Mouse (Mus musculus) midbrain, embryonic 12.5 days (tissue): ENCODE measurements around the gene Gm20388. TPM values are rescaled to one million over a fixed set of nuclear protein-coding genes. Genes with fewer than 3 reads are reported as not detected.
A peak's percentile ranks its signal among the peaks of the same experiment; 100 is the strongest.

Experiments used
- ATAC-seq: fragments of 200-750 bp; cut with Nextera tagmentation; 2 replicates; pipeline ENCODE4 v1.8.0; 2017; ENCODE audit warnings: low read depth, moderate TSS enrichment, moderate library complexity; ENCODE audit not compliant: low FRiP score
- H3K27ac ChIP-seq: fragments of 300-500 bp; sonication (generic); replicated peaks from 2 replicates; pipeline ENCODE4 v1.5.1; 2016; ENCODE audit warnings: mild to moderate bottlenecking
- H3K27me3 ChIP-seq: fragments of 300-500 bp; sonication (generic); 2 replicates; pipeline ENCODE4 v1.6.1; 2016; ENCODE audit warnings: mild to moderate bottlenecking
- H3K36me3 ChIP-seq: fragments of 300-500 bp; sonication (generic); 2 replicates; pipeline ENCODE4 v1.6.1; 2016
- H3K4me1 ChIP-seq: fragments of 300-500 bp; sonication (generic); 2 replicates; pipeline ENCODE4 v1.6.1; 2016
- H3K4me2 ChIP-seq: fragments of 300-500 bp; sonication (generic); replicated peaks from 2 replicates; pipeline ENCODE4 v1.6.1; 2016; ENCODE audit warnings: mild to moderate bottlenecking, moderate library complexity
- H3K4me3 ChIP-seq: fragments of 300-500 bp; sonication (generic); 2 replicates; pipeline ENCODE4 v1.5.1; 2016; ENCODE audit warnings: mild to moderate bottlenecking
- H3K9ac ChIP-seq: fragments of 300-500 bp; sonication (generic); replicated peaks from 2 replicates; pipeline ENCODE4 v1.6.1; 2016; ENCODE audit warnings: mild to moderate bottlenecking, moderate library complexity
- H3K9me3 ChIP-seq: fragments of 300-500 bp; sonication (generic); 2 replicates; pipeline ENCODE4 v1.6.1; 2016; ENCODE audit warnings: mild to moderate bottlenecking
- WGBS: fragments of 180-500 bp; shearing (Covaris S2); methylation state at CpG from one replicate; pipeline ENCODE4 v1.1.7; 2016; 5-methylcytosine and 5-hydroxymethylcytosine counted together
- polyA plus RNA-seq: library from polyadenylated mRNA; unstranded; fragments of >200 nt; fragmentation: Nextera tagmentation; extraction: Ambion mirVana; gene quantifications from 2 replicates; pipeline ENCODE4 v1.2.1, GENCODE M21; 2016

Gm20388 gene
- polyA plus RNA-seq, 1 experiment from 2014 or later = not detected

DNA sequence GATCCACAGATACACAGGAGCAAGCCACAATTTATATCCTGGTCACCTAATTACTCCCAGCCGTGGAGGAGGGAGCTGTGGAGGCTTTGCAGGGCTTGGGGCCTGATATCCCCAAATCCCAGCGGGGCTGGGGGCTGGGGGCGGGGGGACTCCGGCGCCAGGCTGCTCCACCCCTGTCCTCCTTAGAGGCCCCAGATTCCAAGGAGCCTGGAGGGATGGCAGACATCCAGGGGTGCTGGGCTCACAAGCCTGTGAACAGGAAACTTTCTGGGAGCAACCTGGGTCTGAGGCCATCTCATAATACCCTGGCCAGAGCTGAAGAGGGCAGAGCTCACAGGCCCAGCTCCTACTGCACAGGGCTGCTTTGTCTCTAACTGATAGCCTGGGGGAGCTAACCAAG is 371.8 kb downstream of the Gm20388 start:
- Histone ChIP-seq H3K4me2 (no peak overlapping the region), H3K4me1 (peaks cover 68% of the 10 kb centered on the region), H3K4me3 (no peak overlapping the region), H3K27me3 (peaks cover 51% of the 10 kb centered on the region), H3K9ac (peak overlapping the region; percentile 28; the same call in 1 of the 2 replicates), H3K27ac (peak overlapping the region; percentile 35), H3K9me3 (no peaks in the 10 kb centered on the region), H3K36me3 (no peaks in the 10 kb centered on the region)
- WGBS = 47% methylated on average over 5 of the region's 5 CpGs
- ATAC-seq = no peak

DNA sequence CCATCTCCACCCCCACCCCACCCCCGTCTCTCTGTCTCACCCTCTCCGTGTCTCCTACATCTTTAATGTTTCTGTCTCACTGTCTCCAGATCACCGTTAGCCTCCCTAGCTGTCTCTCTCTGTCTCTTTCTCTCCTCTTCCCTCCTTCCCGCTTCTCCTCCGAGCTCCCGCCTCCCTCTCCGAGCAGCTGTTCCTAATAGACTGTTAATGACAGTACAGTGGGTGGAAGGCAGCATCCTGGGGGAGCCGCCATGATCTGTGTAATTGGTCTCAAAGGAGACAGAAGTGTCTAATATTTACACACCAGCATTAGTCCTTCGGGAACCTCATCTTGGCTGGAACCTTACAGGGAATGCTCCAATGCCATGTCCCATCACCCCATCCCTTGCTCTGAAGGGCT is 373.6 kb downstream of the Gm20388 start:
- H3K4me1 ChIP-seq = peaks cover 76% of the 10 kb centered on the region
- H3K4me2 ChIP-seq = no peak overlapping the region
- H3K9me3 ChIP-seq = no peaks in the 10 kb centered on the region
- H3K9ac ChIP-seq = peak overlapping the region; percentile 20; the same call in 1 of the 2 replicates
- no peak for ATAC-seq
- 38% methylated on average over 9 of the region's 9 CpGs for WGBS
- no peak overlapping the region for H3K4me3 ChIP-seq
- no peaks in the 10 kb centered on the region for H3K36me3 ChIP-seq
- H3K27me3 ChIP-seq = peaks cover 34% of the 10 kb centered on the region
- H3K27ac ChIP-seq = peak overlapping the region; percentile 35

DNA sequence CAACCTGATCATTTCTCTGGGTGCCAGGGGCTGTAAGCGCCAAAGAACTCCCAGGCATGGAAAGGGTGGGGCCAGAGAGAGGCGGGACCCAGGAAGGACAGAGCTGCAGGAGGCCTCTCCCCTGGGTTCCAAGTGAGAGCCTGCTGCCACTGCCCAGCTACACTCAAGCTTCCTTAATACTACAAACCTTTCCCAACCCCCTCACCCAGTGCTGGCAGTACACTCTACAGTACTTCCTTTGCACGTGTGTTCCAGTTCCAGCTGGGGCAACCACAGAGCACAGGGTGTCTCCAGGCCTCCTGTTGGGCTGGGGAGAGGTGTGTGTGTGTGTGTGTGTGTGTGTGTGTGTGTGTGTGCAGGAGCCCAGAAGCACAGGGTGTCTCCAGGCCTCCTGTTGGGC is 374.4 kb downstream of the Gm20388 start:
- Histone ChIP-seq H3K4me1 (peaks cover 84% of the 10 kb centered on the region), H3K4me2 (no peak overlapping the region), H3K4me3 (no peak overlapping the region), H3K27me3 (peaks cover 39% of the 10 kb centered on the region), H3K9ac (peak overlapping the region; percentile 20; the same call in 1 of the 2 replicates), H3K36me3 (no peaks in the 10 kb centered on the region), H3K9me3 (no peaks in the 10 kb centered on the region), H3K27ac (peak overlapping the region; percentile 35)
- 53% methylated on average over 3 of the region's 3 CpGs for WGBS
- no peak for ATAC-seq

DNA sequence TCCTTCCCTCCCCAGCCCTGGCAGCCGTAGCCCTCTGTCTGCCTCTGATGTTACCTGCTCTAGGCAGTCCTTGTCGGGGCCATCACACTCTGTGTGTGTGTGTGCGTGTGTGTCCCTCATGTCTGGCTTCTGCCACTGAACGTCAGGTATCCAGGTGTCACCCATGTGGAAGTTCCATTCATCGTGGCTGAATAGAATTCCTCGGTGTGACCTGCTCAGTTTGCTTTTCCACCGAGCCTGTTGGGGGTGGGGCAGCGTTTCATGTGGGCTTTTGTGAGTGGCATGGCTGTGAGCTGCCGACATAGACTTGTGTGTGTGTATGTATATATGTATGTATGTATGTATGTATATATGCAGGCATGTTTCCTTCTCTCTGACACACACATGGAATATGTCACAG is 375.2 kb downstream of the Gm20388 start:
- H3K4me3 ChIP-seq = no peak overlapping the region
- no peak overlapping the region for H3K4me2 ChIP-seq
- H3K9ac ChIP-seq = peak overlapping the region; percentile 44; the same call in 1 of the 2 replicates
- H3K27ac ChIP-seq = 0 out of 2 replicates have a peak overlapping the region, but pooled peaks have one; percentile 39
- 80% methylated on average over 9 of the region's 9 CpGs for WGBS
- no peaks in the 10 kb centered on the region for H3K9me3 ChIP-seq
- no peak for ATAC-seq
- peaks cover 38% of the 10 kb centered on the region for H3K27me3 ChIP-seq
- peaks cover 84% of the 10 kb centered on the region for H3K4me1 ChIP-seq
- no peaks in the 10 kb centered on the region for H3K36me3 ChIP-seq

DNA sequence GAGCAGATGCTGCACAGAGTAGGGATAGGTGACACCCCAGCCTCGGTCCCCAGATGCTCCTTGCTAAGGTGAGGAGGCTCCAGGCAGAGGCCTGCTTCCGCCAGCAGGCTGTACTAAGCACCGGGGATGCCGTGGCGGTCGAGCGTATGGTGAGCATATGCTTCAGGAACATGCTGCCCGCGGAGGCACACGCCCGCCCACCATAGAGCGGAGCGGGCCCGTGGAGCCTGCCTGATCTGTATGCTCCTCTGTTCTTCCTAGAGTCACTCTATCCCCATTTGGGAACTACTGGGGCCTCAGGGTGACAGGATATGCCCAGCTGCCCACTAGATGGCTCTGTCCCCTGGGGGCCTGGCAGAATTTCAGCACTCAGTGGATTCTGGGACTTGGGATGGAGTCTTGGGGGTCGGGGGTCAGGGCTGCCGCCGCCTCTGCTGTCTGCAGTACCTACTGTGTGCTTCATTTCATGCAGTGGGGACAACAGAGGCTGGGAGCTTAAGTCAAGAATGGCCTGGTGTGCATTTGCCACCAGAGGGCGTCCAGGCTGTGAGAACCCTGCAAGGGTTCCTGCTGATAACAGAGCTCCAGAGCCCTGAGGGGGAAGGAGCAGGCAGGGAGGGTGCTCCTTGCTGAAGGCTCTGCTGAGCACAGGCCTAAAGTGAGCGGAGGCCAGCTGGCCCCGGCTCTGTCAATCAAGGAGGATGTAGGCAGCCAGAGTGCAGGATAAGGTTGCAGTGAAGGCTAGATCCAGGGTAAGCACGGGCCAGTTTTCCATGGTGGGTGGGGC is 377.7 kb downstream of the Gm20388 start:
- peak; percentile 35; the same call in 1 of the 2 replicates for ATAC-seq
- H3K4me1 ChIP-seq = peaks cover 88% of the 10 kb centered on the region
- 44% methylated on average over 21 of the region's 21 CpGs for WGBS

DNA sequence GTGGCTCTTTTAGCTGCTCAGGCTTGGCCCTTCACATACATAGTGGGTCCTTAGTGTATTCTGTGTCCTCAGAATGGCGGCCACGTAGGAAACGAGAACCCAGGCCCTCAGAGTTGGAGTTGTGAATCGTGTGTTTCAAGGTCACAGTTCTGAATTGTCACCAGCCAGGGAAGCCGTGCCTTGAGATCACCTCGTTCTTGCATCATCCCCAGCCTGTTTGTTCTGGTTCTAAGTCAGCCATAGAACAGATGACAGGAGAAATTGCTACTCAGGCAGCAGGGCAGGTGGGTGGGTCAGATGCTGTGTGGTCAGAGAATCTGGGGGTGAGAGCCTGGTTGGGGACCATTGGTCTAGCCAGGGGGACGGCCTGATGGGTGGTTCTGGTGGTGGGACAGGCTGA is 378.6 kb downstream of the Gm20388 start:
- peaks cover 88% of the 10 kb centered on the region for H3K4me1 ChIP-seq
- H3K4me2 ChIP-seq = no peak overlapping the region
- H3K9ac ChIP-seq = no peak overlapping the region; the same call in 1 of the 2 replicates
- no peak overlapping the region for H3K4me3 ChIP-seq
- no peaks in the 10 kb centered on the region for H3K36me3 ChIP-seq
- no peak for ATAC-seq
- 84% methylated on average over 7 of the region's 7 CpGs for WGBS
- H3K27ac ChIP-seq = peak overlapping the region; percentile 63
- H3K9me3 ChIP-seq = no peaks in the 10 kb centered on the region
- peaks cover 21% of the 10 kb centered on the region for H3K27me3 ChIP-seq

More for the DNA sequence above, 377.7 kb downstream of the Gm20388 start:
- H3K9ac ChIP-seq = no peak overlapping the region
- no peak overlapping the region for H3K4me2 ChIP-seq
- no peak overlapping the region for H3K4me3 ChIP-seq
- no peaks in the 10 kb centered on the region for H3K36me3 ChIP-seq
- no peaks in the 10 kb centered on the region for H3K9me3 ChIP-seq
- peaks cover 29% of the 10 kb centered on the region for H3K27me3 ChIP-seq
- H3K27ac ChIP-seq = peak overlapping the region; percentile 63

DNA sequence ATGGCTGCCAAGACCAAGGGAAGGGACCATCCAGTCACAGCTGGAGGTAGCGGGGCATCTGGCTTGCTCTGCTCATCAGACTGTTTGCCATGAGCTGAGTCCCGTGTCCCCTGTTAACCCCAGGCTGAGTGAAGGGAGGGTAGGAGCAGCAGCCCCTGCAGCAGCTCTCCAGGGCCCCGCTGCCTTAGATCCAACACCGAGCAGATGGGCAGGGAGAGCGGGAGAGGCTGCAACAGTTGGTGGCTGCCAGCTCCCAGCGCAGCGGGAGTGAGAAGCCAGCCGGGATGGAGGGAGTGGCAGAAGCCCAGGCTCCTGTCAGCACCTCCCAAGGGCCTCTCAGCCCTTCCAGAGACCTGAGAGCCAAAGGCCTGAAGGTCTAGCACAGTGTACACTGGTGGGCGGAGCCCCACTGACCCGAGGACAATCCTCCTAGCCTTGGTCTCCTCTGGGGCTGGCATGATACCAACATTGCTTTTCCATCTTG is 379.1 kb downstream of the Gm20388 start:
- WGBS = 31% methylated on average over 10 of the region's 10 CpGs
- 0 out of 2 replicates have a peak, but pooled peaks have one; percentile 11 for ATAC-seq
- H3K9ac ChIP-seq = 0 out of 2 replicates have a peak overlapping the region, but pooled peaks have one; percentile 6
- H3K4me1 ChIP-seq = peaks cover 88% of the 10 kb centered on the region
- no peak overlapping the region for H3K4me3 ChIP-seq
- H3K4me2 ChIP-seq = no peak overlapping the region
- no peaks in the 10 kb centered on the region for H3K9me3 ChIP-seq
- no peaks in the 10 kb centered on the region for H3K36me3 ChIP-seq
- peak overlapping the region; percentile 63 for H3K27ac ChIP-seq
- peaks cover 21% of the 10 kb centered on the region for H3K27me3 ChIP-seq

DNA sequence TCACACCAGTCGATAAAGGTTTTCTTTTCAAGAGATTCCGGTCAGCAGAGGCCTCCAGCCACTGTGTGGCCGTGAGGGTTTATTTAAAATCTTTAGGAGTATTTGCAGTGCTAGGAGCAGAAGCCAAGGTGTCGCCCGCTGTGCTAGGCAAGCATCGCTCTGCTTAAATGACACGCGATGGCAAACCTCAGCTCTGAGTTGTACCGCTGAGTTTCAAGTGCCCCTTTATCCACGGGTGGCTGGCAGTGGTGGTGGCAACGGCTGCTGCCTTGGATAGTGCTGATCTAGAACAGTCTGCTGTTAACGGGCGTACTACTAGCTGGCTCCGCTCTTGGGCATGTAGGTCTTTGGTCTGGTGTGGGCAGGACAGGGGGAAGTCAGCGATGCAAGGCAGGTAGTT is 380.0 kb downstream of the Gm20388 start:
- H3K9me3 ChIP-seq = no peaks in the 10 kb centered on the region
- H3K27ac ChIP-seq = peak overlapping the region; percentile 63
- no peak overlapping the region for H3K4me3 ChIP-seq
- peaks cover 21% of the 10 kb centered on the region for H3K27me3 ChIP-seq
- H3K4me2 ChIP-seq = no peak overlapping the region
- WGBS = 63% methylated on average over 15 of the region's 15 CpGs
- H3K9ac ChIP-seq = 0 out of 2 replicates have a peak overlapping the region, but pooled peaks have one; percentile 24
- peaks cover 88% of the 10 kb centered on the region for H3K4me1 ChIP-seq
- no peak for ATAC-seq
- no peaks in the 10 kb centered on the region for H3K36me3 ChIP-seq

DNA sequence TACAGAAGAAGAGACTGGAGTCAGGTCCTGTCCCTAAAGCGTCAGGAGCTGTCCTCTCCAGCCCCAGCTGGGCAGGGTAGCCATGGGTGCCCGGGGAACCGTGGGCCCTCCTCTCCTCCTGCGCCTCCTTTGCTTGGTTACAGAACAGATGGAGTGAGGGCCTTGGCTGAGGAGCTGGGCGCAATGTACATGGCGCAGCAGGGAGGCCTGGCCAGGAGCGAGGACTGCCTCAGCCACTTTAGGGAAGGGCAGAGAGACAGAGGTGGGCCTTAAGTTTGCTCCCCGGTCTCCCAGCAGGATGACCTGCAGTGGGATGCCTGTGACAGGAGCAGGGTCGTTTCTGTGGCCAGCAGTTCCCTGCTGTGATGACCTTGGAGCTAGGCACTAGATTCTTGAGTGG is 381.0 kb downstream of the Gm20388 start:
- Histone ChIP-seq H3K4me2 (no peak overlapping the region), H3K9me3 (no peaks in the 10 kb centered on the region), H3K27ac (peak overlapping the region; percentile 88), H3K4me1 (peaks cover 90% of the 10 kb centered on the region), H3K27me3 (peaks cover 16% of the 10 kb centered on the region; the same call in 1 of the 2 replicates), H3K9ac (no peak overlapping the region), H3K36me3 (no peaks in the 10 kb centered on the region), H3K4me3 (no peak overlapping the region)
- no peak for ATAC-seq
- WGBS = 83% methylated on average over 9 of the region's 9 CpGs

DNA sequence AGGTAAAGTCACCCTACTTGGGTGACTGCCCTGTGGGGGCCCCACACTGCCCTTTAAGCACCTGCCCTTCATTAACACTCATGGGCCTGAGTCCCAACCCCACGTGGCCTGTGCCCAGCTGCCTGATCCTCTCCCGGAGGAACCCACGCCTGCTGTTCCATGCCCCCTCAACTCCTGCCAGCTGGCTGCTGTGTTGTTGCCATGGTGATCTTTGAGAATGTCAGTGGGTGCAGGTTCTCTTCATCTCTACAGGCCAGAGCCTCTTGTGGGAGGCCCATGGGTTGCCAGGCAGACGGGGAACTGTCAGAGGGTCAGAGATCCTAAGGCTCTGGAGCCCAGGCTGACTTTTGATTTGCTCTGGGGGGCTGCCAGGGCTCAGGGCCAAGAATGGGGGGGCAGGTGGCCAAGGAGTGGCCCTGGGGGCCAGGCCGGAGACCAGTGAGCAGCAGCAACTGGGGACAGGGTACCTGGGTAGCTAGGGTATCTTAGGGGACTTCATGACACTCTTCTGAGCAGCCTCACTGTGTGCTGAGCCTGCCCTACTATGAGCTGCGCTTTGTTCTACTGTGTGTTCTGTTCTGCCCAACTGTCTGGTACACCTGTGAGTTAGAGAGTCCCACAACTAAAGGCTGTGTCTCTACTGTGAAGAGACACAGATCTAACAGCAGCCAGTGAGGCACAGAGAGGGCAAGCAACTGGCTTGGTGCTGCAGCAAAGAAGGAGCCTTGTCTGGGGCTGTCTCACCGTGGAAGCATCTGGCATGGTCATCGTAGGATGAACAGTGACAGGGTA is 381.9 kb downstream of the Gm20388 start:
- H3K27ac ChIP-seq = peak overlapping the region; percentile 88
- no peaks in the 10 kb centered on the region for H3K36me3 ChIP-seq
- H3K9me3 ChIP-seq = no peaks in the 10 kb centered on the region
- H3K4me3 ChIP-seq = no peak overlapping the region
- WGBS = 36% methylated on average over 8 of the region's 8 CpGs
- peaks cover 95% of the 10 kb centered on the region for H3K4me1 ChIP-seq
- H3K27me3 ChIP-seq = peaks cover 16% of the 10 kb centered on the region; the same call in 1 of the 2 replicates
- peak overlapping the region; percentile 43; the same call in 1 of the 2 replicates for H3K9ac ChIP-seq
- peak overlapping the region; percentile 17; the same call in 1 of the 2 replicates for H3K4me2 ChIP-seq
- no peak for ATAC-seq

DNA sequence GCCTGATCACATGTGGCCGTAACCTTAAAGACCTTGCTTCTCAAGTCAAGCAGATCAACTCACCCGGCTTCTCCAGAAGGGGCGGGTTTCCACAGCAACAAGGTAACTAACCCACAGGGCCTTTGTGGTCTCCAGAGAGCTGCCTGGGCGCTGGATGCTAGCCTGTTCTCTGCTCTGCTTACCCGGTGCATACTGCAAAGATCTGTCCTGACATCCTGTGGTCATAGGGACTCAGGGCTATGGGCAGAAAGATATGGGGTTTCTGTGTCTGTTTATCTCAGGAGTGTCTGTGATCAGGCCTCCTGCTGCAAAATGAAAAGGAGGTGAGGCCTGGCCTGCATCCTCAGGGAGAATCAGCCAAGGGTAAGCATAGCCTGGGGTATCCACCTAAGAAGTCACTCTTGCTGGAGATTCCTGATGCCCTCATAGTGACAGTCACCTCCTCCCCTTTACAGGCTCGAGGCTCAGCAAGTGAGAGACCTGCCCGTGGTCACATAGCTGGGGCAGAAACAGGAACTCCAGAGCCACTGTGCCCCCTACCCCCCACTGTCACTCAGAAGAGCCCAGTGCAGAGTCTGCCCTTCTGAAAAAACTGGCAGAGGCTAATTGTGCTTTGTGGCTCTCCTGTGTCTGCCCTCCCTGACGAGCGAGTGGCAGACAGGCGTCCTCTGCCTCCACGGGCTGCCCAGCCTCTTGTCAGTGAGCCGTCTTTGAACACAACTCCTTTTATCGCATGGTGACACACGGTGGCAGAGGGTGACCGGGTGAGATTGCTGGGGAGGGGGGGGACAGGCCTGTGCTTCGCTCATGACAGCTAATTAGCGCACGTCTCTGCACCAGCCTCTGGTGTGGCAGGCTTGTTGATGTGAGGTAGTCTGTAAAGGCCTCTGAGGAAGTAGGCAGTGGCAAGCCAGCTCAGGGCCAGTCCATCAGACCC is 383.0 kb downstream of the Gm20388 start:
- H3K9me3 ChIP-seq = no peaks in the 10 kb centered on the region
- no peak overlapping the region for H3K4me3 ChIP-seq
- H3K4me2 ChIP-seq = peak overlapping the region; percentile 9
- peaks cover 16% of the 10 kb centered on the region; the same call in 1 of the 2 replicates for H3K27me3 ChIP-seq
- peaks cover 95% of the 10 kb centered on the region for H3K4me1 ChIP-seq
- peak overlapping the region; percentile 88 for H3K27ac ChIP-seq
- ATAC-seq = no peak
- H3K9ac ChIP-seq = peak overlapping the region; percentile 43; the same call in 1 of the 2 replicates
- WGBS = 14% methylated on average over 18 of the region's 18 CpGs
- H3K36me3 ChIP-seq = no peaks in the 10 kb centered on the region
